Mouse (Mus musculus): ENCODE data around the gene Klc2. TPM values are rescaled to one million over a fixed set of nuclear protein-coding genes. Genes with fewer than 3 reads are reported as not detected.

Klc2 gene
- total and polyA plus RNA-seq, 3 experiments: 7.3 to 30.3 TPM; not detected in 1

DNA sequence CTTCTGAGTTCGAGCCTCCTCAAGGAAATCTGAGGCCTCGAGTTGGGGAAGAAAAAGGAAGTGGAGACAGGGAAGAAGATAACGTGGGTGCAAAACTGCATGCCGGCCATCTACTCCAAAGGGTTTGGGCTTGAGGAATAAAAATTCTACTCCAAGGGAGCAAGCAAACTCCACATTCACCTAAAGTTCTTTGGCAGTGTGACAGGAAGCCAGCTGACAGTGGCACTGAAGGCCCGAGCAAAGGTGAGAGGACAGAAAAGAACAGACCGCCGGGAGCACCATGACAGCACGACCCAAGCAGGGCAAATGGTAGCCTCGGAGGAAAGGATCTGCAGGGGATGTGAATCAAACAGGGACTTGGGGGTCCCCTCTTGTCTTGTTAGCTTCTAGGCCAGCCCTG, 12.3 kb downstream of the Klc2 start:
- Histone ChIP-seq H3K9ac (ENCODE audit: control insufficient read depth, low read depth, low read length, poor library complexity, severe bottlenecking) (peak overlapping the region; percentile 96), H3K27me3 (ENCODE audit: control insufficient read depth in 1 of 2, insufficient read depth in 2 of 2, low read length in 2 of 2) (no peaks in the 10 kb centered on the region), H3K27ac (ENCODE audit: control insufficient read depth, low read depth, low read length) (peak overlapping the region; percentile 90), H3K9me3 (replicated peaks; ENCODE audit: insufficient read depth, low read length) (no peaks in the 10 kb centered on the region), H3K79me2 (ENCODE audit: control insufficient read depth, insufficient read depth, low read length, poor library complexity) (peaks cover 9% of the 10 kb centered on the region; the same call in 1 of the 2 replicates), H3K36me3 (ENCODE audit: control insufficient read depth in 1 of 2, insufficient read depth in 2 of 2, low read length in 2 of 2) (peaks cover 1 to 6% of the 10 kb centered on the region in 2 experiments; a peak in 3 of 4 replicates), H3K4me1 (ENCODE audit: control insufficient read depth in 1 of 2, insufficient read depth in 2 of 2, low read length in 2 of 2) (peaks cover 2 to 6% of the 10 kb centered on the region in 2 experiments; a peak in 3 of 4 replicates), H3K4me3 (ENCODE audit: control insufficient read depth in 1 of 2, insufficient read depth in 1 of 2, low read depth in 2 of 2, low read length in 2 of 2) (peak overlapping the region; percentile 88 to 93)
- DNase-seq (ENCODE audit: low read depth, low spot score): peak; percentile 64
- TF ChIP-seq RAD21 (IDR thresholded peaks at IDR 0.05; ENCODE audit: low read depth, low read length): no peak
- TF ChIP-seq ELF1 (IDR thresholded peaks at IDR 0.05; ENCODE audit: low read depth, low read length): no peak
- TF ChIP-seq ZMIZ1 (IDR thresholded peaks at IDR 0.05; ENCODE audit: low read depth, low read length): no peak
- TF ChIP-seq USF1 (IDR thresholded peaks at IDR 0.05; ENCODE audit: low read depth, low read length): no peak
- no peak for TF ChIP-seq GABPA (IDR thresholded peaks at IDR 0.05; ENCODE audit: low read depth, low read length)
- TF ChIP-seq POLR2A (IDR thresholded peaks at IDR 0.05; ENCODE audit: control insufficient read depth in 1 of 2, insufficient read depth in 1 of 2, low read depth in 1 of 2, low read length in 2 of 2, poor library complexity in 1 of 2): no peak
- no peak for TF ChIP-seq E2F4 (IDR thresholded peaks at IDR 0.05; ENCODE audit: borderline replicate concordance, low read depth, low read length)
- TF ChIP-seq RCOR1 (IDR thresholded peaks at IDR 0.05; ENCODE audit: low read depth, low read length): peak; percentile 67
- TF ChIP-seq GATA1 (IDR thresholded peaks at IDR 0.05; ENCODE audit: low read depth, low read length): peak; percentile 34; the same call in 1 of the 2 replicates
- TF ChIP-seq MYC (IDR thresholded peaks at IDR 0.05; ENCODE audit: low read depth, low read length): 0 out of 2 replicates have a peak, but pooled peaks have one; percentile 22
- TF ChIP-seq ZC3H11A (IDR thresholded peaks at IDR 0.05; ENCODE audit: low read depth, low read length): no peak
- TF ChIP-seq SIN3A (IDR thresholded peaks at IDR 0.05; ENCODE audit: low read length): peak; percentile 38

DNA sequence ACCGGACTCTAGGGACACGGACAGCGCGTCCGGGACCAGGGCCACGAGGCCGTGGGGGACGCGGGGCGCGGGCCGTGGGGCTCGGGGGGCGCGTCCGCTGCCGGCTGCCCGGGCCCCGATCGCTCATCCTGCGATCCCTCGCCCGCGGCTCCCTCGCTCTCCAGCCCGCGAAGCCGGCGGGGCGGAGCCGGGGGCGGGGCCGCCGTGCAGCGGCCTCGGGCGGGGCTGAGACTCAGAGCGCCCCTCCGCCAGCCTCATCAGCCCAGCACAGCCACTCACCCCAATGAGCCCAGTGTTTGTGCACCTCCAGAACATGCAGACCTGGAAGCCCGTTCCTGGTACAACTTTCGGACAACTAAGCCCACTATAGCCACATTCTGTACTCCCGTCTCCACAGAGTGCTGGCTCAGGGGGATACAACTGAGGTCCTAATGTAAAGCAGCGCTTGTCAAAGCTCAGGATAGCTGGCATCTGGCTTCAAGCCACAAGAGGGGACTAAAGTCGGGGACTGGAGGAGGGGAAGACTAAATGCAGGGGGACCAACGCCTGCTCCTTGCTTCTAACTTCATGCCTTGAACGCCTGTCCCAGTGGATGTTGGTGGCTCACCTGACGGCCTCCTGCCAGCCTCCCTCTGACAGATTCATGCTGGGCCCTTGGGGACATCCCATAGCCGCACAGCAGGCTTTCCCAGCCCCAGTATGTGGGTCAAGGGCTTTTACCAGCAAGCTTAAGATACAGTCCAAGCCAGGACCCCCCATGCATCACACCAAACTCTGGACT, 19.8 kb downstream of the Klc2 start, which contains the start of gene Cnih2:
TSS of gene Cnih2 (minus strand) at position 159 of the 781 bp plus-strand sequence.
- no peaks in the 10 kb centered on the region for H3K79me2 ChIP-seq (ENCODE audit: control insufficient read depth, insufficient read depth, low read length, poor library complexity)
- H3K27ac ChIP-seq (ENCODE audit: control insufficient read depth, low read depth, low read length): no peak within 1 kb of the TSS
- H3K4me1 ChIP-seq (ENCODE audit: control insufficient read depth in 1 of 2, insufficient read depth in 2 of 2, low read length in 2 of 2): peaks cover 0 to 12% of the 10 kb centered on the region in 2 experiments; a peak in 2 of 4 replicates
- H3K9me3 ChIP-seq (replicated peaks; ENCODE audit: insufficient read depth, low read length): no peaks in the 10 kb centered on the region
- peak within 1 kb of the TSS in 1 of 2 experiments; percentile 3; a peak in 1 of 4 replicates for H3K4me3 ChIP-seq (ENCODE audit: control insufficient read depth in 1 of 2, insufficient read depth in 1 of 2, low read depth in 2 of 2, low read length in 2 of 2)
- peak within 1 kb of the TSS; percentile 61 for H3K9ac ChIP-seq (ENCODE audit: control insufficient read depth, low read depth, low read length, poor library complexity, severe bottlenecking)
- H3K27me3 ChIP-seq (ENCODE audit: control insufficient read depth in 1 of 2, insufficient read depth in 2 of 2, low read length in 2 of 2): no peaks in the 10 kb centered on the region
- peak; percentile 61 for DNase-seq (ENCODE audit: low read depth, low spot score)
- peaks cover 0 to 4% of the 10 kb centered on the region in 2 experiments; a peak in 2 of 4 replicates for H3K36me3 ChIP-seq (ENCODE audit: control insufficient read depth in 1 of 2, insufficient read depth in 2 of 2, low read length in 2 of 2)
- 0 out of 2 replicates have a peak, but pooled peaks have one; percentile 6 for TF ChIP-seq ZMIZ1 (IDR thresholded peaks at IDR 0.05; ENCODE audit: low read depth, low read length)
- peak in 1 of 2 experiments; percentile 21; a peak in 1 of 4 replicates for TF ChIP-seq POLR2A (IDR thresholded peaks at IDR 0.05; ENCODE audit: control insufficient read depth in 1 of 2, insufficient read depth in 1 of 2, low read depth in 1 of 2, low read length in 2 of 2, poor library complexity in 1 of 2)
- TF ChIP-seq POLR2AphosphoS2 (IDR thresholded peaks at IDR 0.05; ENCODE audit: low read length): peak; percentile 54; the same call in 1 of the 2 replicates
- TF ChIP-seq MAFK (IDR thresholded peaks at IDR 0.05; ENCODE audit: borderline replicate concordance, low read depth, low read length): no peak

All from MEL (cell line).